Mouse (Mus musculus) telencephalon, adult 2 months (tissue): Measurements from ENCODE around the gene Serinc3.

ENCODE experiments used
- DNase-seq: peaks from one replicate; pipeline ENCODE4 v3.0.0-alpha.2; 2011; ENCODE audit warnings: low read depth, low spot score

The Serinc3 gene

GRCm38 (mm10) chr2:163595119-163595518, 49.8 kb downstream of the Serinc3 start:
- no peak for DNase-seq

GRCm38 (mm10) chr2:163593636-163594282, 51.2 kb downstream of the Serinc3 start:
- DNase-seq = no peak

- no peak for DNase-seq
Observed at GRCm38 (mm10) chr2:163592084-163592483, 52.8 kb downstream of the Serinc3 start.

GRCm38 (mm10) chr2:163590996-163591395, 53.9 kb downstream of the Serinc3 start:
- DNase-seq = no peak

- DNase-seq = no peak
Observed at GRCm38 (mm10) chr2:163590211-163590610, 54.7 kb downstream of the Serinc3 start.

GRCm38 (mm10) chr2:163587506-163587905, 57.4 kb downstream of the Serinc3 start:
- no peak for DNase-seq

- no peak for DNase-seq
Observed at GRCm38 (mm10) chr2:163586384-163587261, 58.3 kb downstream of the Serinc3 start.

- DNase-seq = no peak
Observed at GRCm38 (mm10) chr2:163584088-163584426, 60.9 kb downstream of the Serinc3 start.

GRCm38 (mm10) chr2:163583226-163584087, 61.5 kb downstream of the Serinc3 start:
- DNase-seq = no peak

GRCm38 (mm10) chr2:163580069-163580945, 64.6 kb downstream of the Serinc3 start:
- no peak for DNase-seq

GRCm38 (mm10) chr2:163577986-163578385, 66.9 kb downstream of the Serinc3 start:
- no peak for DNase-seq

GRCm38 (mm10) chr2:163575248-163575647, 69.7 kb downstream of the Serinc3 start:
- no peak for DNase-seq

- DNase-seq = no peak
Observed at GRCm38 (mm10) chr2:163574321-163574720, 70.6 kb downstream of the Serinc3 start.
